Mouse (Mus musculus) stomach, postnatal 0 days (tissue): ENCODE results near the gene Myt1l. TPM values are rescaled to one million over a fixed set of nuclear protein-coding genes. Genes with fewer than 3 reads are reported as not detected.

Experiments
- ATAC-seq: fragments of 200-750 bp; cut with Nextera tagmentation; 2 replicates; pipeline ENCODE4 v1.8.0; 2017; ENCODE audit not compliant: low FRiP score, low TSS enrichment
- DNase-seq: peaks from one replicate; pipeline ENCODE4 v3.0.0-alpha.2; 2016; ENCODE audit warnings: low spot score
- H3K27ac ChIP-seq: fragments of 300-500 bp; sonication (generic); replicated peaks from 2 replicates; pipeline ENCODE4 v1.5.1; 2014; ENCODE audit warnings: mild to moderate bottlenecking, control low read depth
- H3K27me3 ChIP-seq: fragments of 300-500 bp; sonication (generic); 2 replicates; pipeline ENCODE4 v1.6.1; 2014; ENCODE audit warnings: low read length; ENCODE audit not compliant: control insufficient read depth, insufficient read depth
- H3K36me3 ChIP-seq: fragments of 300-500 bp; sonication (generic); 2 replicates; pipeline ENCODE4 v1.6.1; 2014; ENCODE audit warnings: low read length, mixed read lengths; ENCODE audit not compliant: control insufficient read depth, insufficient read depth
- H3K4me1 ChIP-seq: fragments of 300-500 bp; sonication (generic); replicated peaks from 2 replicates; pipeline ENCODE4 v1.6.1; 2014; ENCODE audit warnings: antibody characterized with exemption; ENCODE audit not compliant: control insufficient read depth, insufficient read depth
- H3K4me2 ChIP-seq: fragments of 300-500 bp; sonication (generic); replicated peaks from 2 replicates; pipeline ENCODE4 v1.6.1; 2014; ENCODE audit warnings: low read depth, mild to moderate bottlenecking, control low read depth, moderate library complexity
- H3K4me3 ChIP-seq: fragments of 300-500 bp; sonication (generic); 2 replicates; pipeline ENCODE4 v1.5.1; 2014; ENCODE audit warnings: low read depth, low read length, control low read depth
- H3K9ac ChIP-seq: fragments of 300-500 bp; sonication (generic); 2 replicates; pipeline ENCODE4 v1.6.1; 2014; ENCODE audit warnings: mild to moderate bottlenecking, low read length, control low read depth, mixed read lengths
- H3K9me3 ChIP-seq: fragments of 300-500 bp; sonication (generic); 2 replicates; pipeline ENCODE4 v1.6.1; 2016; ENCODE audit warnings: low read length; ENCODE audit not compliant: control insufficient read depth
- CTCF ChIP-seq: IDR thresholded peaks from 2 replicates; pipeline ENCODE4 v1.5.1; 2016; ENCODE audit warnings: antibody characterized with exemption, low read depth, mild to moderate bottlenecking, moderate library complexity
- EP300 ChIP-seq: optimal IDR thresholded peaks from 2 replicates; pipeline ENCODE3; 2016; ENCODE audit warnings: antibody characterized with exemption
- WGBS: fragments of 180-500 bp; shearing (Covaris S2); extraction: QIAGEN DNeasy Blood & Tissue Kit; methylation state at CpG from one replicate; pipeline ENCODE4 v1.1.7; 2014; 5-methylcytosine and 5-hydroxymethylcytosine counted together
- polyA plus RNA-seq: library from polyadenylated mRNA; unstranded; fragments of >200 nt; fragmentation: Nextera tagmentation; extraction: Ambion mirVana; gene quantifications from 2 replicates; pipeline ENCODE4 v1.2.1, GENCODE M21; 2015

Myt1l gene
- polyA plus RNA-seq, 1 experiment from 2014 or later = 0.76 TPM

GRCm38 (mm10) chr12:29809569-29810185 is 281.5 kb downstream of the Myt1l start:
- DNase-seq = no peak
- WGBS = 35% methylated on average over 12 of the region's 12 CpGs
- no peaks in the 10 kb centered on the region for H3K4me1 ChIP-seq

GRCm38 (mm10) chr12:29815466-29815865 is 287.3 kb downstream of the Myt1l start:
- WGBS = 79% methylated on average over 2 of the region's 2 CpGs
- no peak for ATAC-seq
- no peaks in the 10 kb centered on the region for H3K27me3 ChIP-seq

More at GRCm38 (mm10) chr12:29809569-29810185, 281.5 kb downstream of the Myt1l start:
- no peak overlapping the region for H3K9ac ChIP-seq
- TF ChIP-seq EP300 (no peak), CTCF (no peak)
- H3K27me3 ChIP-seq = no peaks in the 10 kb centered on the region
- H3K9me3 ChIP-seq = no peaks in the 10 kb centered on the region
- H3K4me3 ChIP-seq = no peak overlapping the region
- H3K27ac ChIP-seq = no peak overlapping the region
- H3K36me3 ChIP-seq = no peaks in the 10 kb centered on the region
- no peak for ATAC-seq
- H3K4me2 ChIP-seq = no peak overlapping the region

GRCm38 (mm10) chr12:29816130-29816529 is 287.9 kb downstream of the Myt1l start:
- 98% methylated on average over 2 of the region's 2 CpGs for WGBS
- H3K9ac ChIP-seq = no peak overlapping the region
- no peak for TF ChIP-seq CTCF
- ATAC-seq (no peak), DNase-seq (no peak)
- H3K27me3 ChIP-seq = no peaks in the 10 kb centered on the region
- no peak overlapping the region for H3K27ac ChIP-seq
- H3K4me2 ChIP-seq = no peak overlapping the region
- H3K9me3 ChIP-seq = no peaks in the 10 kb centered on the region
- no peaks in the 10 kb centered on the region for H3K4me1 ChIP-seq
- no peaks in the 10 kb centered on the region for H3K36me3 ChIP-seq
- no peak overlapping the region for H3K4me3 ChIP-seq

More at GRCm38 (mm10) chr12:29815466-29815865, 287.3 kb downstream of the Myt1l start:
- Histone ChIP-seq H3K36me3 (no peaks in the 10 kb centered on the region), H3K4me3 (no peak overlapping the region), H3K4me2 (no peak overlapping the region), H3K27ac (no peak overlapping the region), H3K4me1 (no peaks in the 10 kb centered on the region), H3K9me3 (no peaks in the 10 kb centered on the region), H3K9ac (no peak overlapping the region)
- DNase-seq = no peak
- no peak for TF ChIP-seq CTCF

GRCm38 (mm10) chr12:29816761-29817160 is 288.6 kb downstream of the Myt1l start:
- WGBS = 42% methylated on average over 6 of the region's 6 CpGs
- Histone ChIP-seq H3K4me3 (no peak overlapping the region), H3K27me3 (no peaks in the 10 kb centered on the region), H3K9ac (no peak overlapping the region), H3K9me3 (no peaks in the 10 kb centered on the region), H3K4me2 (no peak overlapping the region), H3K36me3 (no peaks in the 10 kb centered on the region), H3K4me1 (no peaks in the 10 kb centered on the region), H3K27ac (no peak overlapping the region)
- TF ChIP-seq EP300 = no peak
- no peak for TF ChIP-seq CTCF
- DNase-seq = no peak
- ATAC-seq = no peak

GRCm38 (mm10) chr12:29822216-29822615 is 294.0 kb downstream of the Myt1l start:
- no peak overlapping the region for H3K27ac ChIP-seq
- no peaks in the 10 kb centered on the region for H3K4me1 ChIP-seq
- no peak overlapping the region for H3K4me2 ChIP-seq
- no peak overlapping the region for H3K4me3 ChIP-seq
- no peaks in the 10 kb centered on the region for H3K36me3 ChIP-seq
- DNase-seq (no peak), ATAC-seq (no peak)
- H3K27me3 ChIP-seq = no peaks in the 10 kb centered on the region
- H3K9me3 ChIP-seq = no peaks in the 10 kb centered on the region
- WGBS = 60% methylated on average over 3 of the region's 3 CpGs
- TF ChIP-seq EP300 (no peak), CTCF (no peak)
- no peak overlapping the region for H3K9ac ChIP-seq

GRCm38 (mm10) chr12:29823766-29824417 is 295.7 kb downstream of the Myt1l start:
- no peak overlapping the region for H3K4me2 ChIP-seq
- no peaks in the 10 kb centered on the region for H3K36me3 ChIP-seq
- ATAC-seq (no peak), DNase-seq (no peak)
- 69% methylated on average over 10 of the region's 10 CpGs for WGBS
- no peaks in the 10 kb centered on the region for H3K9me3 ChIP-seq
- no peaks in the 10 kb centered on the region for H3K4me1 ChIP-seq
- H3K9ac ChIP-seq = no peak overlapping the region
- H3K4me3 ChIP-seq = no peak overlapping the region
- H3K27ac ChIP-seq = no peak overlapping the region
- no peaks in the 10 kb centered on the region for H3K27me3 ChIP-seq
- no peak for TF ChIP-seq CTCF
- no peak for TF ChIP-seq EP300
